Mouse (Mus musculus): ENCODE measurements around the gene Rps10.

Rps10 gene

GRCm38 (mm10) chr17:27636132-27637020, at the start of gene Rps10:
Rps10 (minus strand) TSS chr17:27636669.
- DNase-seq (ENCODE audit: low spot score in 2 of 2): no peak

DNA sequence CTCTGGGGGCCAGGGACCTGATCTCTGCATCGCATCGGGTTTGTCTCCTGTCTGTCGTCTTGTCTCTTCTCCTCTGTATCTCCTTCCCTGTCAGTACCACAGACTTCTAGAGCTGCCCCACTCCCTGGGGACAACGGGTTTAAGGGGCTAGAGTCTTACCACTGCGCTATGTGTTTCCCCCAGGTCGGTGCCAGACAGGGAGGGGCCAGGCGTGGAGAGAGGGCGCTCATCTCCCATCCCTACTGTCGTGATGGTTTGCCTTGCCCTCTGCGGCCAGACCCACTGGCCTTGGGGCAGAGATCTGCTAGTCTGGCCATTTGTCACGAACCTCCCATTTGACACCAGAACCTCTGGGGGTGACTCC, 49.1 kb upstream of the Rps10 start:
- DNase-seq (ENCODE audit: low spot score in 2 of 2): no peak

GRCm38 (mm10) chr17:27684886-27685549, 48.5 kb upstream of the Rps10 start:
- peak in 1 of 2 experiments; percentile 27 for DNase-seq (ENCODE audit: low spot score in 2 of 2)

DNA sequence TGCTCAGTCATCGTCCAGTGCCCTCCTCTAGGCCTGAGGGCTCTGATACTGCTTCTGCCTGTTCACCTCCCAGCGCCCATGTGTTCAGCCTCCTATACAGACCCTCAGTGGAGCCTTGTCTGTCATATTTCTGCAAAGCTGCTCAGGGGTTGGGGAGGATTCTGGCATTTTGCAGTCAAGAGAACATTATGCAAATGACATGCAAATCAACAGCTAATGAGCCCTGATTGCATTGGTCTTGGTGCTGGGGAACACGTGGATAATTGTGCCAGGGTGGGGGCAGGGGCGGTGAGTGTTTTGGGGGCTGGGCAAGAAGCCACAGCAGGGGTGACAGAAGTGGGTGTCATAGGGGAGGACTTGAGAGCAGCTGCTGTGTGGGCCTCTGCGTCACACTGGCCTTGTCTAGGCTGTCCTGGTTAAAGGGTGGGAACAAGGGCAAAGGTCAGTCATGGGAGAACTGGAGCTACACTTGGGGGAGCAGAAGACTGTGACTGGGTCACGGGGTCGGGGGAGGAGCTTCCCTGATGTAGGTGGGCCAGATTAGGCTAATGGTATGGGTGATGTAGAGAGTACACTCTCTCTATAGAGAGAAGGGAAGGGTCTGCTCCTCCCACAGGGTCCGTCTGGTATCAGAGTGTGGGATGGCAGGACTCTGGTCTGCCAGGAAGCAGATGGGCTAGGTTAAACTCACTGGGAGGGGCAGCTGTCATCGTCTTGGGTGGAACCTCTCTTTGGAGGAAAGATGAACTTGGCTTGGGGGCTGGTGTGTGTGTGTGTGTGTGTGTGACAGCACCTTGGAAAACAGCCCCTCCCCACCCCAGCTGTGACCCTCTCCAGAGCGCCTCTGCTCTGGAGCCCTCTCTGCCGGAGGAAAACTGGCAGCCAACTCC, 42.7 kb upstream of the Rps10 start:
- DNase-seq (ENCODE audit: low spot score in 2 of 2): no peak

- DNase-seq (ENCODE audit: low spot score in 2 of 2): no peak
These were observed 41.3 kb upstream of the Rps10 start for GRCm38 (mm10) chr17:27677756-27678155.

DNA sequence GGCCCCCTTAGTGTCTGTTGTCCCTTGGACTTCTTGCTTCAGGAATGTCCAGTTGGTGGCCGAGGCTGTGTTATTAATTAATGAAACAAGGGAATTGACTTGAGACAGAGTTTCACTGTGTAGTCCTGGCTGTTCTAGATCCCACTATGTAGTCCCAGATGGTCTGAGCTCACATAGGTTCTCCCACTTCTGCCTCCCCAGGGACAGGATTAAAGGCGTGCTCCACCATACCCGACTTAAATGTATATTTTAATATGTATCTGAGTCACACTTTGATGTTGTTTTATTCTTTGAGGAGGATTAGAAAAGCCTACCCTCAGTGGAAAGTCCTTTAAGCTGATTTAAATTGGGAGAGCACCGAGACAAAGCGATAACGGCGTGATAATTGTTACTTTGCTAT, 39.8 kb upstream of the Rps10 start:
- no peak for DNase-seq (ENCODE audit: low spot score in 2 of 2)

- no peak for DNase-seq (ENCODE audit: low spot score in 2 of 2)
These were observed 39.0 kb upstream of the Rps10 start for GRCm38 (mm10) chr17:27675453-27675852.

DNA sequence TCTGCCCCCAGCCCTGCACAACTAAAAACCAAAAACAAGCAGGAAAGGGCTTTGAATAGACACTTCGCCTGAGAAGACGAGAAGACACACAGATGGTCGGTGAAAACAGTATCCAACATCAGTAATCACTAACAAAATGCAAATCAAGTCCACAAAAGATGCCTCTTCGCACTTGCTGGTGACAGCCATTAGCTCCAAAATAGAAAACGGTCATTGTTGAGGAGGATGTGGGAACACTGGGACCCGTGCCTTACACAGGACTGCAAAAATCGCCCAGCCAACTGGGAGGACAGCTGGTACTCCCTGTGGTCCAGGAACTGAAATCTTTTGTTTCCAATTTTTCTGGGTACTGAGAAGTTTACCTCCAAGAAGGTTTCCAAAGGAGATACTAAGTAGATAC, 37.5 kb upstream of the Rps10 start:
- DNase-seq (ENCODE audit: low spot score in 2 of 2): no peak

DNA sequence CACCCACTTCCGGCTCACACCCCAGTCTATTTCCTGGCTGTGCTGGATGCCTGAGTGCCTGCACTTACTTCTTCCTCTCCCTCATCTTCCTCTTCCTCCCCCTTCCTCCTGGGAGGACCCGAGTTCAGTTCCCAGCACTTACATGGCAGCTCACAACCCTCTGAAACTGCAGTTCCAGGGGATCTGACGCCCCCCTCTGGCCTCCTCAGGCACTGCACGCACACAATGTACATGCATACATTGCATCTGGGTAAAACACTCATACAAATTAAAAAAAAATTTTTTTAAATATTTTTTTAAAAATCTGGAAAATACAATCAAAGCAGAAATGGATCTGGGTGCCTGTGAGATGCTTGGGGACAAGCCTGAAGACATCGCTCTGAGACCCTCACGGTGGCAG, 35.3 kb upstream of the Rps10 start:
- no peak for DNase-seq (ENCODE audit: low spot score in 2 of 2)

DNA sequence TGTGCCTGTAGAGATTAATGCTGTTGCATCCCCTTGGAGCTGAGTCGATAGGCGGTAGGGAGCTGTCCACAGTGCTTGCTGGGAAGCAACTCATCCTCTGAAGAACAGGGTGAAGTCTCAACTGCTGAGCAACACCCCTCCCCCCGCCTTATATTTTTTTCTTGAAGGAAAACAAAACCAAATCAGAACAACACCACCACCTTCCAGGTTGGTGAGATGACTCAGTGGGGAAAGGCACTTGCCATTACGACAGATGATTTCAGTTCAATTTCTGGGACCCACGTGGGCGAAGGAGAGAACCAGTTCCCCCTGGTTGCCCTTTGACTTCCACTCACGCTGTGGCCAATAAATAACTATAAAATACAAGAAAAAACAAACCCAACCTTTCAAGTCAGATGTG, 22.3 kb upstream of the Rps10 start:
- no peak for DNase-seq (ENCODE audit: low spot score in 2 of 2)

DNA sequence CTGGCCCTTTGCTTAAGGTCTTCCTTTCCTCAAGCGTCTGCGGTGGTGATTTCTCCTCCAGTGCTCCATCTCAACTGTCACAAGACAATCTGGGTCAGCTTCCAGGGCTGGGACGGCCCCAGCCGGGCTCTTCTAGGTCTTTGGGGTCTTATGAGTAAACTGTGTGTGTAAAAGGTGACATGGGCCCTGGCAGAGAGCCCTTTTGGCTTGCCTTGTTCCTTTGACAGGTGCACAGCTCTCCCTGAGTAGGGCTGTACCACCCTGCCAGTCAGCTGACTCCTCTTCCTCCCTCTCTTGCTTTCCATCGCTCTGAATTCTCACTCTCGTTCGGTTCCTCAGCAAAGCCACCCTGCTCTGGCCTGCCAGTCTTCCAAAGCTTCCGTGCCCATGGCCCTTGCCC, 20.7 kb upstream of the Rps10 start:
- DNase-seq (ENCODE audit: low spot score in 2 of 2): no peak

DNA sequence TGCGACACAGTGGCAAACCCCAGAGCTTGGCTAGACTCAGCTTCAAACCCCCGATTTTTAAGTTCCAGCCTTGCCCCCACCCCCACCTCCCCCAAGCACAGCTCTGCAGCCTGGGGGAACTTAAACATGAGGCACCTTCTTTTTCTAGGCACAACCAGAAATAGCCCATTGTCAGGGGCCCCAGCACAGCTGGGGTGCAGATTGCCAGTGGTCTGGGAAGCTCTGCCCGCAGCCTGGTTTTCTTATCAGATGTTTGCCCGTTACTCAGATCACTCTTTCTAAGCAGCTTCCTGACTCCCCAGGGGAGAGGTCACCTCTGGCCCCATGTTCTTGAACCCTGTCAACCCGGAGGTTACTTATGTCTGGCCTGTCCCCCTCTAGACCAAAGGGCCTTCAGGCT, 19.9 kb upstream of the Rps10 start:
- DNase-seq (ENCODE audit: low spot score in 2 of 2): no peak

DNA sequence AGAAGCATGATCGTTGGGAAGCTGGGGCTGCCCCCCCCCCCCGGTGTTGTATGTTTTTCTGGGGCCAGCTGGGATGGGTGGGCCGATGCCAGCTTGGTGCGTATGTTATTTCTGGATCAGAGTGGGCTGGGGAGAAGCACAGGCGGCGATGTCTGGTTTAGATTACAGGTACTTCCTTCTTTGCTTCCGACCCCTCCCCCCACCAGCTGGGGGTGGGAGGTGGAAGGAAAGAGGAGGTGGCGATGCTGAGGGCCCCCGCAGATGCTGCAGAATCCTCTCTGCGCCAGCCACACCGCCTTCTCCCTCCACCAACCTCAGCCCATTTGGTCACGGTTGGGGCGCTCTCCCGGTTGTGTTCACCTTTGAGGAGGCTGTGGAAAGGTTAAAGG, 19.5 kb upstream of the Rps10 start:
- DNase-seq (ENCODE audit: low spot score in 2 of 2): no peak

GRCm38 (mm10) chr17:27655089-27656010, 18.9 kb upstream of the Rps10 start, which contains the start of gene Pacsin1:
Pacsin1 (plus strand) TSS chr17:27655509.
- DNase-seq (ENCODE audit: low spot score in 2 of 2): peak in 1 of 2 experiments; percentile 31

DNA sequence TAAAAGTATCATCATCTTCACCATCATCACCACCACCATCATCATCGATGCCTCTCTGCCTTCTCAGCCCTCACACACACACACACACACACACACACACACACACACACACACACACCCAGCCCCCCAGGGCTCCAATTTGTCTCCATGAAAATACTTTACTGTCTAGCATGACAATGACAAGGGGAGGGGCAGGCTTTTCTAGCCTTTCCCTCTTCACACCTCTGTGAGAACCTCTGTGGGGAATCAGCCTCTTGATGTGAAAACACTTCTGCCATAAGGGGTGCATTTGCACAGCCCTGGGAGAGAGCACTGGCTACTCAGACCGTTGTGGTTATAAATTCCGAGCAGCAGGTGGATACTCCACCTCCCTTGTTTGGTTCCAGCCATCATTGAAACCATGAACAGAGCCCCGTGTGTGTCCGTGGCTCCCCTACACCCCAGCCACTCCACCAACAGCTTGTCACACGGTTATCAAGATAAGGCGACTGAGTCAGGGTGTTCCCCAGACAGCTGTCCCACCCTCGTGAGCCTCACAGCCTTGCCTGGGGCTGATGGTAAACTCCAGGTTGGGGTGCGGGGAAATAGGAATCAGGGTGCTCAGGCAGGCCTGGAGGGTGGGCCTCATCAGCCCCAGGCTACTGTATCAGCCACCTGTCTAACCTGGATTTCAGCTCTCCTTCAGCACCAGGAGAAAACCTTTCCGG, 16.9 kb upstream of the Rps10 start:
- no peak for DNase-seq (ENCODE audit: low spot score in 2 of 2)

GRCm38 (mm10) chr17:27652046-27652790, 15.7 kb upstream of the Rps10 start:
- no peak for DNase-seq (ENCODE audit: low spot score in 2 of 2)

- DNase-seq (ENCODE audit: low spot score in 2 of 2): no peak
These were observed 14.1 kb upstream of the Rps10 start for GRCm38 (mm10) chr17:27650586-27650985.

DNA sequence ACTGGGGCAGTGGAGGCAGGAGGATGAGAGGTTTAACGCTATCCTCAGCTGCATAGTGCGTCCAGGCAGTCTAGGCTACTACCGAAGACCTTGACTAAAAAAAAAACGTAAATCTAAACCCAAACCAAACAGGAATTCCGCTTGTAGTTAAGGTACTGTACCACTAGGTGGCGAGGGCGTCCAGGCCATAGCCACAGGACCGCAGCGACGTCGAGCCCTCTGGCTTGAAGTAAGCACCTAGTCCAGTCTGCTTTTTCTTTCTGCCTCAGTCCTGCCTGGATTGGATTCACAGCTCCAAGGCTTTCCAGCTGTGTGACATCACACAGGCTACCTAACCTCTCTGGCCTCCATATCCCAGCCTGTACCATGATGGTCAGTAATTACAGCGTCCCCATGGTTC, 13.7 kb upstream of the Rps10 start:
- DNase-seq (ENCODE audit: low spot score in 2 of 2): peak; percentile 68 to 86

GRCm38 (mm10) chr17:27645807-27646206, 9.3 kb upstream of the Rps10 start:
- DNase-seq (ENCODE audit: low spot score in 2 of 2): no peak

GRCm38 (mm10) chr17:27644572-27644971, 8.1 kb upstream of the Rps10 start:
- no peak for DNase-seq (ENCODE audit: low spot score in 2 of 2)

Measured in spleen, postnatal 4 days (tissue).